Mouse (Mus musculus) limb, embryonic 15.5 days (tissue): ENCODE measurements at regions not wholly inside any gene's neighbourhood (a gene's known extent, or its start where the extent isn't known, plus 50 kb on each side); places are given as distances from the start of the nearest gene placed in this dataset.

Experiments
- ATAC-seq: fragments of 200-750 bp; cut with Nextera tagmentation; 2 replicates; pipeline ENCODE4 v1.8.0; 2017; ENCODE audit warnings: low read depth, moderate TSS enrichment; ENCODE audit not compliant: insufficient number of reproducible peaks, low FRiP score, low TSS enrichment
- H3K27ac ChIP-seq: fragments of 300-500 bp; sonication (generic); 2 replicates; pipeline ENCODE4 v1.5.1; 2015; ENCODE audit warnings: moderate library complexity, mild to moderate bottlenecking, inconsistent platforms
- H3K27me3 ChIP-seq: fragments of 300-500 bp; sonication (generic); 2 replicates; pipeline ENCODE4 v1.6.1; 2015; ENCODE audit warnings: inconsistent platforms
- H3K36me3 ChIP-seq: fragments of 300-500 bp; sonication (generic); 2 replicates; pipeline ENCODE4 v1.6.1; 2015; ENCODE audit warnings: inconsistent platforms
- H3K4me1 ChIP-seq: fragments of 300-500 bp; sonication (generic); 2 replicates; pipeline ENCODE4 v1.6.1; 2015; ENCODE audit warnings: inconsistent platforms
- H3K4me2 ChIP-seq: fragments of 300-500 bp; sonication (generic); 2 replicates; pipeline ENCODE4 v1.6.1; 2015; ENCODE audit warnings: mild to moderate bottlenecking, inconsistent platforms
- H3K4me3 ChIP-seq: fragments of 300-500 bp; sonication (generic); 2 replicates; pipeline ENCODE4 v1.5.1; 2015; ENCODE audit warnings: mild to moderate bottlenecking, inconsistent platforms
- H3K9ac ChIP-seq: fragments of 300-500 bp; sonication (generic); 2 replicates; pipeline ENCODE4 v1.6.1; 2015; ENCODE audit warnings: inconsistent platforms
- H3K9me3 ChIP-seq: fragments of 300-500 bp; sonication (generic); 2 replicates; pipeline ENCODE4 v1.6.1; 2016; ENCODE audit warnings: inconsistent platforms
- WGBS: fragments of 180-500 bp; shearing (Covaris S2); methylation state at CpG from one replicate; pipeline ENCODE4 v1.1.7; 2015; 5-methylcytosine and 5-hydroxymethylcytosine counted together

- H3K9ac ChIP-seq = no peak overlapping the region
- 83% methylated on average over 4 of the region's 4 CpGs for WGBS
- ATAC-seq = no peak
- H3K27me3 ChIP-seq = no peaks in the 10 kb centered on the region
- H3K27ac ChIP-seq = no peak overlapping the region
- H3K4me3 ChIP-seq = no peak overlapping the region
- H3K36me3 ChIP-seq = no peaks in the 10 kb centered on the region
- no peaks in the 10 kb centered on the region for H3K9me3 ChIP-seq
- H3K4me1 ChIP-seq = no peaks in the 10 kb centered on the region
- no peak overlapping the region for H3K4me2 ChIP-seq
These were observed 387.5 kb downstream of the Cenpc1 start for GRCm38 (mm10) chr5:85677872-85678271.

- no peaks in the 10 kb centered on the region for H3K27me3 ChIP-seq
- no peak overlapping the region for H3K4me3 ChIP-seq
- H3K4me1 ChIP-seq = no peaks in the 10 kb centered on the region
- H3K9ac ChIP-seq = no peak overlapping the region
- H3K36me3 ChIP-seq = no peaks in the 10 kb centered on the region
- WGBS = 34% methylated on average over 1 of the region's 1 CpGs
- H3K9me3 ChIP-seq = no peaks in the 10 kb centered on the region
- ATAC-seq = no peak
- H3K27ac ChIP-seq = no peak overlapping the region
- no peak overlapping the region for H3K4me2 ChIP-seq
These were observed 394.3 kb downstream of the Cenpc1 start for GRCm38 (mm10) chr5:85671121-85671520.

GRCm38 (mm10) chr5:85661487-85661886, 403.9 kb downstream of the Cenpc1 start:
- WGBS = 58% methylated on average over 5 of the region's 5 CpGs
- no peak overlapping the region for H3K4me2 ChIP-seq
- H3K4me1 ChIP-seq = no peaks in the 10 kb centered on the region
- H3K36me3 ChIP-seq = no peaks in the 10 kb centered on the region
- no peak overlapping the region for H3K9ac ChIP-seq
- H3K27me3 ChIP-seq = no peaks in the 10 kb centered on the region
- ATAC-seq = no peak
- no peaks in the 10 kb centered on the region for H3K9me3 ChIP-seq
- no peak overlapping the region for H3K27ac ChIP-seq
- no peak overlapping the region for H3K4me3 ChIP-seq

- Histone ChIP-seq H3K9ac (no peak overlapping the region), H3K4me2 (no peak overlapping the region), H3K4me1 (no peaks in the 10 kb centered on the region), H3K27me3 (no peaks in the 10 kb centered on the region), H3K27ac (no peak overlapping the region), H3K4me3 (no peak overlapping the region), H3K9me3 (no peaks in the 10 kb centered on the region), H3K36me3 (no peaks in the 10 kb centered on the region)
- ATAC-seq = no peak
- 62% methylated on average over 2 of the region's 2 CpGs for WGBS
These were observed 444.3 kb downstream of the Cenpc1 start for GRCm38 (mm10) chr5:85621078-85621477.

- H3K36me3 ChIP-seq = no peaks in the 10 kb centered on the region
- H3K9ac ChIP-seq = no peak overlapping the region
- no peaks in the 10 kb centered on the region for H3K4me1 ChIP-seq
- H3K27me3 ChIP-seq = no peaks in the 10 kb centered on the region
- ATAC-seq = no peak
- 81% methylated on average over 3 of the region's 3 CpGs for WGBS
- no peak overlapping the region for H3K4me3 ChIP-seq
- H3K4me2 ChIP-seq = no peak overlapping the region
- no peak overlapping the region for H3K27ac ChIP-seq
- H3K9me3 ChIP-seq = no peaks in the 10 kb centered on the region
These were observed 450.6 kb downstream of the Cenpc1 start for GRCm38 (mm10) chr5:85614783-85615182.

GRCm38 (mm10) chr5:85612606-85613005, 452.8 kb downstream of the Cenpc1 start:
- Histone ChIP-seq H3K4me3 (no peak overlapping the region), H3K27ac (no peak overlapping the region), H3K4me2 (no peak overlapping the region), H3K4me1 (no peaks in the 10 kb centered on the region), H3K9me3 (no peaks in the 10 kb centered on the region), H3K36me3 (no peaks in the 10 kb centered on the region), H3K27me3 (no peaks in the 10 kb centered on the region), H3K9ac (no peak overlapping the region)
- 78% methylated on average over 4 of the region's 4 CpGs for WGBS
- no peak for ATAC-seq

- H3K4me3 ChIP-seq = no peak overlapping the region
- no peak for ATAC-seq
- H3K4me1 ChIP-seq = no peaks in the 10 kb centered on the region
- H3K27me3 ChIP-seq = no peaks in the 10 kb centered on the region
- no peaks in the 10 kb centered on the region for H3K36me3 ChIP-seq
- no peak overlapping the region for H3K9ac ChIP-seq
- H3K4me2 ChIP-seq = no peak overlapping the region
- no peaks in the 10 kb centered on the region for H3K9me3 ChIP-seq
- H3K27ac ChIP-seq = no peak overlapping the region
- WGBS = 63% methylated on average over 4 of the region's 4 CpGs
These were observed 456.3 kb downstream of the Cenpc1 start for GRCm38 (mm10) chr5:85609104-85609503.

GRCm38 (mm10) chr5:85598164-85598563, 467.2 kb downstream of the Cenpc1 start:
- Histone ChIP-seq H3K4me3 (no peak overlapping the region), H3K27me3 (no peaks in the 10 kb centered on the region), H3K27ac (no peak overlapping the region), H3K4me1 (no peaks in the 10 kb centered on the region), H3K9ac (no peak overlapping the region), H3K36me3 (no peaks in the 10 kb centered on the region), H3K4me2 (no peak overlapping the region), H3K9me3 (no peaks in the 10 kb centered on the region)
- ATAC-seq = no peak

GRCm38 (mm10) chr5:85595082-85595447, 470.3 kb downstream of the Cenpc1 start:
- 61% methylated on average over 1 of the region's 1 CpGs for WGBS
- H3K9me3 ChIP-seq = no peaks in the 10 kb centered on the region

GRCm38 (mm10) chr5:85594413-85595081, 470.8 kb downstream of the Cenpc1 start:
- Histone ChIP-seq H3K27me3 (no peaks in the 10 kb centered on the region), H3K4me2 (no peak overlapping the region), H3K4me3 (no peak overlapping the region), H3K4me1 (no peaks in the 10 kb centered on the region), H3K9ac (no peak overlapping the region), H3K9me3 (no peaks in the 10 kb centered on the region), H3K36me3 (no peaks in the 10 kb centered on the region), H3K27ac (no peak overlapping the region)
- WGBS = 85% methylated on average over 4 of the region's 4 CpGs
- no peak for ATAC-seq

More at GRCm38 (mm10) chr5:85595082-85595447, 470.3 kb downstream of the Cenpc1 start:
- H3K36me3 ChIP-seq = no peaks in the 10 kb centered on the region
- H3K9ac ChIP-seq = no peak overlapping the region
- no peak for ATAC-seq
- H3K4me3 ChIP-seq = no peak overlapping the region
- no peaks in the 10 kb centered on the region for H3K27me3 ChIP-seq
- H3K27ac ChIP-seq = no peak overlapping the region
- H3K4me2 ChIP-seq = no peak overlapping the region
- no peaks in the 10 kb centered on the region for H3K4me1 ChIP-seq

GRCm38 (mm10) chr5:85592236-85592635, 473.1 kb downstream of the Cenpc1 start:
- WGBS = 66% methylated on average over 3 of the region's 3 CpGs
- no peak overlapping the region for H3K4me3 ChIP-seq

GRCm38 (mm10) chr5:85586727-85587126, 478.7 kb downstream of the Cenpc1 start:
- Histone ChIP-seq H3K27me3 (no peaks in the 10 kb centered on the region), H3K36me3 (no peaks in the 10 kb centered on the region), H3K4me3 (no peak overlapping the region), H3K4me2 (no peak overlapping the region), H3K4me1 (no peaks in the 10 kb centered on the region), H3K9ac (no peak overlapping the region), H3K27ac (no peak overlapping the region), H3K9me3 (no peaks in the 10 kb centered on the region)
- 28% methylated on average over 3 of the region's 3 CpGs for whole genome bisulfite sequencing
- no peak for ATAC-seq

More at GRCm38 (mm10) chr5:85592236-85592635, 473.1 kb downstream of the Cenpc1 start:
- Histone ChIP-seq H3K27me3 (no peaks in the 10 kb centered on the region), H3K9ac (no peak overlapping the region), H3K4me2 (no peak overlapping the region), H3K27ac (no peak overlapping the region), H3K4me1 (no peaks in the 10 kb centered on the region), H3K36me3 (no peaks in the 10 kb centered on the region), H3K9me3 (no peaks in the 10 kb centered on the region)
- no peak for ATAC-seq

GRCm38 (mm10) chr5:85572531-85572930, 492.9 kb downstream of the Cenpc1 start:
- ATAC-seq = no peak
- H3K27me3 ChIP-seq = no peaks in the 10 kb centered on the region

More at GRCm38 (mm10) chr5:85572531-85572930, 492.9 kb downstream of the Cenpc1 start:
- H3K4me1 ChIP-seq = no peaks in the 10 kb centered on the region
- H3K36me3 ChIP-seq = no peaks in the 10 kb centered on the region
- H3K27ac ChIP-seq = no peak overlapping the region
- H3K4me2 ChIP-seq = no peak overlapping the region
- no peaks in the 10 kb centered on the region for H3K9me3 ChIP-seq
- H3K4me3 ChIP-seq = no peak overlapping the region
- H3K9ac ChIP-seq = no peak overlapping the region
